Mouse (Mus musculus) hindbrain, postnatal 0 days (tissue): Measurements from ENCODE around the gene Borcs6. TPM values are rescaled to one million over a fixed set of nuclear protein-coding genes. Genes with fewer than 3 reads are reported as not detected.

Experiments
- ATAC-seq: fragments of 200-750 bp; cut with Nextera tagmentation; 2 replicates; pipeline ENCODE4 v1.8.0; 2017; ENCODE audit warnings: mild to moderate bottlenecking, moderate TSS enrichment, moderate library complexity
- DNase-seq: peaks from one replicate; pipeline ENCODE4 v3.0.0-alpha.2; 2015; ENCODE audit warnings: low spot score
- H3K27ac ChIP-seq: fragments of 300-500 bp; sonication (generic); 2 replicates; pipeline ENCODE4 v1.5.1; 2014; ENCODE audit warnings: mild to moderate bottlenecking
- H3K27me3 ChIP-seq: fragments of 300-500 bp; sonication (generic); 2 replicates; pipeline ENCODE4 v1.6.1; 2014; ENCODE audit warnings: low read length, mixed read lengths; ENCODE audit not compliant: insufficient read depth
- H3K36me3 ChIP-seq: fragments of 300-500 bp; sonication (generic); 2 replicates; pipeline ENCODE4 v1.6.1; 2014; ENCODE audit warnings: low read length, mixed read lengths; ENCODE audit not compliant: insufficient read depth
- H3K4me1 ChIP-seq: fragments of 300-500 bp; sonication (generic); 2 replicates; pipeline ENCODE4 v1.6.1; 2014; ENCODE audit warnings: antibody characterized with exemption, low read length, mixed read lengths; ENCODE audit not compliant: insufficient read depth
- H3K4me2 ChIP-seq: fragments of 300-500 bp; sonication (generic); 2 replicates; pipeline ENCODE4 v1.6.1; 2014; ENCODE audit warnings: low read depth, mild to moderate bottlenecking, low read length, moderate library complexity, mixed read lengths
- H3K4me3 ChIP-seq: fragments of 300-500 bp; sonication (generic); 2 replicates; pipeline ENCODE4 v1.5.1; 2014; ENCODE audit warnings: low read length
- H3K9ac ChIP-seq: fragments of 300-500 bp; sonication (generic); replicated peaks from 2 replicates; pipeline ENCODE4 v1.6.1; 2014; ENCODE audit warnings: mild to moderate bottlenecking, low read length, moderate library complexity, mixed read lengths
- H3K9me3 ChIP-seq: fragments of 300-500 bp; sonication (generic); 2 replicates; pipeline ENCODE4 v1.6.1; 2016; ENCODE audit warnings: low read length, mixed read lengths
- CTCF ChIP-seq: IDR thresholded peaks from 2 replicates; pipeline ENCODE4 v1.5.1; 2016; ENCODE audit warnings: antibody characterized with exemption, control low read depth, low read depth
- WGBS: fragments of 180-500 bp; shearing (Covaris S2); extraction: QIAGEN DNeasy Blood & Tissue Kit; methylation state at CpG from one replicate; pipeline ENCODE4 v1.1.7; 2014; 5-methylcytosine and 5-hydroxymethylcytosine counted together
- polyA plus RNA-seq: library from polyadenylated mRNA; unstranded; fragments of >200 nt; fragmentation: Nextera tagmentation; extraction: Ambion mirVana; gene quantifications from 2 replicates; pipeline ENCODE4 v1.2.1, GENCODE M21; 2015
- total RNA-seq: library from RNA; depleted of rRNA; stranded (reverse); fragments of >200 nt; gene quantifications from 2 replicates; pipeline ENCODE4 v1.2.3, GENCODE M21; 2014

The Borcs6 gene
- total and polyA plus RNA-seq, 2 experiments from 2014 or later: 21.9 to 25.4 TPM

- DNase-seq (peak; percentile 11), ATAC-seq (no peak)
- TF ChIP-seq CTCF: no peak
- Histone ChIP-seq H3K27ac (peak overlapping the region; percentile 88), H3K9me3 (no peaks in the 10 kb centered on the region), H3K9ac (peak overlapping the region; percentile 88), H3K4me2 (peak overlapping the region; percentile 82), H3K4me3 (peak overlapping the region; percentile 65), H3K4me1 (peaks cover 8% of the 10 kb centered on the region; the same call in 1 of the 2 replicates), H3K36me3 (peaks cover 7% of the 10 kb centered on the region), H3K27me3 (no peaks in the 10 kb centered on the region)
- 75% methylated on average over 3 of the region's 3 CpGs for whole genome bisulfite sequencing
Observed at GRCm38 (mm10) chr11:69016755-69017154, 42.8 kb upstream of the Borcs6 start.

- no peak for DNase-seq
Observed at GRCm38 (mm10) chr11:69020691-69021090, 38.8 kb upstream of the Borcs6 start.

DNA sequence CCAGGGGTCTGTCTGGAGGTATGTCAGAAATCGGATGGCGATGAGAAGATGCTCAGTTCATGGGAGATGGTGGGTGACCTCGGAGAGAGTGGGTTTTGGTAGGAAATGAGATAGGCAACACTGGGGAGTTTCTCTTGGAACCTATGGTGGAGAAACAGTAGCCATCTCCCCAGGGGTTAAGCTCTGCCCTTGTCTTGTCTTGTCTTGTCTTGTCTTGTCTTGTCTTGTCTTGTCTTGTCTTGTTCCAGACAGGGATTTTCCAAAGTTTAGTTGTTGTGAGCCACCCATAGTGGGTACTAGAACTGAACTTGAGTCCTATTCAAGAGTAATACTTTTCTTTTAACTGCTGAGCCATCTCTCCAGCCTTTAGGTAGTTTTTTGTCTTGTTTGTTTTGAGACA, 33.0 kb upstream of the Borcs6 start:
- H3K27ac ChIP-seq: no peak overlapping the region
- 94% methylated on average over 3 of the region's 3 CpGs for whole genome bisulfite sequencing

More at GRCm38 (mm10) chr11:69020691-69021090, 38.8 kb upstream of the Borcs6 start:
- no peak for ATAC-seq
- Histone ChIP-seq H3K9ac (no peak overlapping the region), H3K27me3 (no peaks in the 10 kb centered on the region), H3K4me2 (no peak overlapping the region), H3K4me1 (peaks cover 8% of the 10 kb centered on the region; the same call in 1 of the 2 replicates), H3K36me3 (peaks cover 41% of the 10 kb centered on the region), H3K4me3 (no peak overlapping the region), H3K9me3 (no peaks in the 10 kb centered on the region), H3K27ac (no peak overlapping the region)
- TF ChIP-seq CTCF: no peak

DNA sequence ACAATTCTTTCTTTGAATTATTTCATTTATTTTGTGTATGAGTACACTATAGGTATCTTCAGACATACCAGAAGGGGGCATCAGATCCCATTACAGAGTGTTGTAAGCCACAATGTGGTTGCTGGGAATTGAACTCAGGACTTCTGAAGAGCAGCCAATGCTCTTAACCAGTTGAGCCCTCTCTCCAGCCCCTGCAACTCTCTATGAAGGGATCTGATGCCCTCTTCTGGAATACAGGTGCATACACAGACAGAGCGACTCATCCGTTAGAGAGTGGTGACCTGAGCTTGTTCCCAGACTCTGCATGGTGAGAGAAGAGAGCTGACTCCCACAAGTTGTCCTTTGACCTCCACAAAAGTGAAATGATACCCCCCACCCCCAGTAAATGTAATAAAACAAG, 30.7 kb upstream of the Borcs6 start:
- Histone ChIP-seq H3K4me2 (no peak overlapping the region), H3K27ac (no peak overlapping the region), H3K4me3 (no peak overlapping the region), H3K36me3 (peaks cover 77% of the 10 kb centered on the region), H3K9me3 (no peaks in the 10 kb centered on the region), H3K4me1 (no peaks in the 10 kb centered on the region), H3K27me3 (no peaks in the 10 kb centered on the region), H3K9ac (no peak overlapping the region)
- WGBS: 57% methylated on average over 2 of the region's 2 CpGs
- ATAC-seq (no peak), DNase-seq (peak; percentile 37)
- TF ChIP-seq CTCF: peak; percentile 49

More for the DNA sequence above, 33.0 kb upstream of the Borcs6 start:
- DNase-seq: no peak
- Histone ChIP-seq H3K27me3 (no peaks in the 10 kb centered on the region), H3K36me3 (peaks cover 80% of the 10 kb centered on the region), H3K4me3 (no peak overlapping the region), H3K4me2 (no peak overlapping the region), H3K9me3 (no peaks in the 10 kb centered on the region), H3K4me1 (no peaks in the 10 kb centered on the region), H3K9ac (no peak overlapping the region)
- TF ChIP-seq CTCF: no peak
- no peak for ATAC-seq

DNA sequence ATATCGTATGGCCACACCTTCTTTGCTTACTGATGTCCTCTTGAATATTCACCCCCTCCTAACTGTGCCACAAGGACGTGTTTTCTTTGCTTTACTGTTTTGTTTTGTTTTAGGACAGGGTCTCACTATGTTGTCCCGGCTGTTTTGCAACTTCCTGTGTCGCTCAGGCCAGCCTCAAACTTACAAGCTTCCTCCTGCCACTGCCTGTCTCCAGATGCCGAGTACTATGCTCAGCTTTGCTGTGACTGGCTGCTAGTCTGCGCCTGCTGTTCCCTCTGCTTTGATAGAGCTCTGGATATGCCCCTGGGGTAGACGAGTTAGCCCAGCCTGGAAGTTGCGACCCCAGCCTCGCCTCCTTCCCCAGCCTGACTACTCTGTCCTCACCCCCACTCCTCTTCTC, 26.0 kb upstream of the Borcs6 start:
- Histone ChIP-seq H3K27me3 (no peaks in the 10 kb centered on the region), H3K4me3 (no peak overlapping the region), H3K27ac (no peak overlapping the region), H3K36me3 (peaks cover 49% of the 10 kb centered on the region; the same call in 1 of the 2 replicates), H3K4me1 (0 out of 2 replicates have a peak, but pooled peaks cover 7% of the 10 kb centered on the region), H3K9me3 (no peaks in the 10 kb centered on the region), H3K9ac (no peak overlapping the region), H3K4me2 (no peak overlapping the region)
- TF ChIP-seq CTCF: no peak
- ATAC-seq (no peak), DNase-seq (no peak)
- 87% methylated on average over 9 of the region's 9 CpGs for WGBS

DNA sequence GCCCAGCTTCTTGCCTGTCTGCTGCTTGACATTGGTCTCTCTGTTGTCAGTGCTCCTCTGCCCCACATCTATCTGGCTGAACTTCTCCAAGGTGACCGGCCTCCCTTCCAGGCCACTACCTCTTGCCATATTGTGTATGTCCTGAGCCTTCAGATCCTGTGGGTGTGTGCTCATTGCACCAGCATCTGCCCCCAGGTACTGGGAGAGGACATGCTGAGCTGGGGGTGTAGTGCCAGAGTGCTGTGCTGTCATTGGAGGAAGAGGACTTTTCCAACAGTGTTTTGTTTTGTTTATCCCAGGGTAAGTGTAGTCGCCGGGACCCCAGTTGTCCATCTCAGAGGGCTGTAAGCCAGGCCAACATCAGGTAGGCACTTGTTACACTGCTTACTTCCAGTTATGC, 24.9 kb upstream of the Borcs6 start:
- no peak overlapping the region for H3K4me2 ChIP-seq
- no peak for TF ChIP-seq CTCF
- no peaks in the 10 kb centered on the region for H3K9me3 ChIP-seq
- no peak overlapping the region for H3K9ac ChIP-seq
- H3K27ac ChIP-seq: no peak overlapping the region
- DNase-seq: no peak
- H3K36me3 ChIP-seq: peaks cover 42% of the 10 kb centered on the region; the same call in 1 of the 2 replicates
- ATAC-seq: no peak
- no peaks in the 10 kb centered on the region for H3K27me3 ChIP-seq
- WGBS: 95% methylated on average over 3 of the region's 3 CpGs
- H3K4me3 ChIP-seq: no peak overlapping the region
- H3K4me1 ChIP-seq: peaks cover 17% of the 10 kb centered on the region; the same call in 1 of the 2 replicates

DNA sequence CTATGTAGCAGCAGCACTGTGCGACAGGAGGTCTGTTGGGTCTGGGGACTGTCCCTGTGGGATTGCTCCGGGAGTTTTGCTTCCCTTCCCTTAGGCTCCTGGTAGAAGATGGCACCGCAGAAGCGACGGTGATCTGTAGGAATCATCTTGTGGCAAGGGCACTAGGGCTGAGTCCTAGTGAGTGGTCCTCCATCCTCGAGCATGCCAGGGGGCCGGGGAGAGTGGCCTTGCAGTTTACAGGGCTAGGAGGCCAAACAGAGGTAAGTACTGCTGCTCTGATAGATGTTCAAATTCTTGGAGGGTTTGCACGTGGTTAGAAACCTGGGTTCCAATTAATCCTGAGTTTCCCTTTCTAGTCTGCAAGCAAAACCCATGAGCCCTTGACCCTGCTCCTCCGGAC, 24.1 kb upstream of the Borcs6 start:
- no peak for TF ChIP-seq CTCF
- Histone ChIP-seq H3K27ac (peak overlapping the region; percentile 90), H3K9ac (no peak overlapping the region), H3K27me3 (no peaks in the 10 kb centered on the region), H3K36me3 (peaks cover 38% of the 10 kb centered on the region; the same call in 1 of the 2 replicates), H3K4me2 (peak overlapping the region; percentile 60), H3K4me1 (peaks cover 17% of the 10 kb centered on the region; the same call in 1 of the 2 replicates), H3K4me3 (no peak overlapping the region), H3K9me3 (no peaks in the 10 kb centered on the region)
- ATAC-seq (no peak), DNase-seq (no peak)
- 79% methylated on average over 9 of the region's 9 CpGs for WGBS
